Mouse (Mus musculus) liver, embryonic 14.5 days (tissue): ENCODE data around the gene Hapln4.

ENCODE experiments used
- CTCF ChIP-seq: IDR thresholded peaks from 2 replicates; pipeline ENCODE4 v1.5.1; 2016; ENCODE audit warnings: antibody characterized with exemption, low read depth, control low read depth
- EP300 ChIP-seq: IDR thresholded peaks from 2 replicates; pipeline ENCODE4 v1.6.1; 2016; ENCODE audit warnings: antibody characterized with exemption, low read depth

DNA sequence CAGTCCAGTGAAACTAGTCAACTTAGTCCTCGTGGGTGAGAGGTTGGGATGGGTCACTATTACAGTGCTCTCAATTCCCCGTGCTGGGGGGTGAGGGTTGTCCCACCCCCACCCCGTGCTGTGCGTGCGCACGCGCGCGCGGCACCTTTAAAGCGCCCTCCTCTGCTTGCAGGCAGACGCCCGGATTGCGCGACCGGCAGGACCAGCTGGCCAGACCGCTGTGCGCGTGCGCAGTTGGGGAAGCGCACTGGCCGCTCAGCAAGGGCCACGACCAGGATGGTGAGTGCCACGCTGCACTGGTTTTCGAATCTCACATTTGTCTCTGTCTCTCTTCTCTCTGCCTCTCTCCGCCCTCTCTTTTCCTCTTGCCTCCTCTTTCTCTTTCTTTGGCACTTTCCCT lies at the start of gene Hapln4:
- TF ChIP-seq CTCF (no peak), EP300 (no peak)
